22 mouse cellular contexts compared by ENCODE assay signal in genomic region chr6:30106091-30106490, GRCm38 (mm10).
"Had no signal": no experiment of that assay in that cellular context is flagged by ENCODE, and none has a peak within 500 bp of the region (broad histone marks: within the 10 kb centered on the region; RNA-seq: fewer than 3 reads in every experiment).

No protein-coding gene starts in this region.

- H3K4me3 ChIP-seq: heart, adult 2 months; heart, embryonic 12.5 days; hindbrain, embryonic 10.5 days; hindbrain, embryonic 12.5 days; intestine, embryonic 15.5 days; layer of hippocampus, adult 2 months; limb, embryonic 13.5 days; limb, embryonic 15.5 days; liver, embryonic 12.5 days had no signal

- H3K27ac ChIP-seq: heart, adult 2 months; hindbrain, embryonic 10.5 days; hindbrain, embryonic 12.5 days; hindbrain, embryonic 14.5 days; intestine, embryonic 15.5 days; layer of hippocampus, adult 2 months; limb, embryonic 13.5 days; limb, embryonic 15.5 days; liver, embryonic 12.5 days; liver, embryonic 14.5 days had no signal

- H3K4me1 ChIP-seq: heart, embryonic 12.5 days; hindbrain, embryonic 10.5 days; hindbrain, embryonic 12.5 days; intestine, embryonic 15.5 days; limb, embryonic 13.5 days; limb, embryonic 15.5 days; liver, embryonic 12.5 days had no signal

- DNase-seq: gastrocnemius, postnatal 14 days; heart, adult 2 months; heart, postnatal 10 days; heart, postnatal 4 days; kidney, adult 18-20 months; kidney, adult 8-10 months; kidney, postnatal 10 days; kidney, postnatal 25 days; kidney, postnatal 4 days; layer of hippocampus, adult 9-11 months; layer of hippocampus, postnatal 36 days; left cerebral cortex, postnatal 4 days had no signal
